Mouse (Mus musculus) G1E (cell line): Measurements from ENCODE around the gene Apbb2. TPM values are rescaled to one million over a fixed set of nuclear protein-coding genes. Genes with fewer than 3 reads are reported as not detected.

Experiments used
- ATAC-seq: 2 replicates; pipeline ENCODE4 v1.8.0; 2016; ENCODE audit warnings: mild to moderate bottlenecking; ENCODE audit not compliant: insufficient number of reproducible peaks, poor library complexity, low FRiP score, severe bottlenecking; ENCODE audit errors: extremely low read depth
- DNase-seq: peaks from one replicate; pipeline ENCODE4 v3.0.0; 2012; ENCODE audit warnings: low spot score
- H3K27me3 ChIP-seq: 2 replicates; pipeline ENCODE4 v1.6.1; 2012; ENCODE audit warnings: mild to moderate bottlenecking, low read length, inconsistent platforms; ENCODE audit not compliant: insufficient read depth
- H3K36me3 ChIP-seq: replicated peaks from 2 replicates; pipeline ENCODE3; 2012; ENCODE audit warnings: mild to moderate bottlenecking, inconsistent platforms
- H3K4me1 ChIP-seq: 2 replicates; pipeline ENCODE4 v1.6.1; 2012; ENCODE audit warnings: low read depth, low read length, inconsistent platforms, mixed read lengths; ENCODE audit not compliant: insufficient read depth
- H3K4me3 ChIP-seq: 2 replicates; pipeline ENCODE4 v1.5.1; 2012; ENCODE audit warnings: low read depth, mild to moderate bottlenecking, inconsistent platforms, low read length, moderate library complexity, mixed read lengths
- H3K9me3 ChIP-seq: replicated peaks from 2 replicates; pipeline ENCODE4 v1.6.1; 2012; ENCODE audit warnings: inconsistent platforms
- CTCF ChIP-seq: IDR thresholded peaks from 2 replicates; pipeline ENCODE4 v1.5.1; 2012; ENCODE audit warnings: low read depth, low read length, inconsistent platforms, mixed read lengths
- GATA1 ChIP-seq: IDR thresholded peaks from 2 replicates; pipeline ENCODE4 v1.6.1; 2012; ENCODE audit warnings: borderline replicate concordance, low read length, inconsistent platforms, mixed read lengths
- GATA2 ChIP-seq: IDR thresholded peaks from 2 replicates; pipeline ENCODE4 v1.6.1; 2012; ENCODE audit warnings: low read depth, low read length, inconsistent platforms, borderline replicate concordance
- POLR2AphosphoS5 ChIP-seq: IDR thresholded peaks from 2 replicates; pipeline ENCODE4 v1.6.1; 2012; ENCODE audit warnings: low read depth, low read length, inconsistent platforms; ENCODE audit not compliant: insufficient replicate concordance
- TAL1 ChIP-seq: conservative IDR thresholded peaks from 2 replicates; pipeline ENCODE4 v1.6.1; 2012; ENCODE audit warnings: low read depth, low read length, inconsistent platforms, mixed read lengths
- polyA plus RNA-seq: library from polyadenylated mRNA; stranded (reverse); fragments of >175 nt; gene quantifications from 2 replicates; pipeline ENCODE4 v1.2.3, GENCODE M21; 2012
- total RNA-seq, 2 experiments: library from RNA; stranded (forward) in 1 of 2; stranded (reverse) in 1 of 2; fragments of 200-1000 nt in 1 of 2; fragments of >200 nt in 1 of 2; fragmentation: Nextera tagmentation in 1 of 2; gene quantifications; 2 replicates each; pipeline ENCODE4 v1.2.3; 2014 to 2017

Gene Apbb2
- total RNA-seq (2014; fragmentation: Nextera tagmentation) (not detected in 2 replicates), total RNA-seq (2017) (0.12 and 0.16 TPM in 2 replicates), polyA plus RNA-seq (not detected in 2 replicates)

GRCm38 (mm10) chr5:66618597-66618996 is at the start of gene Apbb2:
Gene Apbb2 (minus strand): TSS chr5:66618784.
- DNase-seq (no peak), ATAC-seq (no peak)
- Histone ChIP-seq H3K27me3 (no peaks in the 10 kb centered on the region), H3K4me3 (peak within 1 kb of the TSS; percentile 13; the same call in 1 of the 2 replicates), H3K4me1 (no peaks in the 10 kb centered on the region), H3K9me3 (peaks cover 71% of the 10 kb centered on the region), H3K36me3 (no peaks in the 10 kb centered on the region)
- TF ChIP-seq CTCF, result no peak
- TF ChIP-seq GATA1, result no peak
- no peak for TF ChIP-seq GATA2

GRCm38 (mm10) chr5:66654220-66654619 is 35.6 kb upstream of the Apbb2 start:
- no peaks in the 10 kb centered on the region for H3K4me1 ChIP-seq
- no peaks in the 10 kb centered on the region for H3K36me3 ChIP-seq
- TF ChIP-seq GATA2, result no peak
- no peak for ATAC-seq
- peaks cover 33% of the 10 kb centered on the region for H3K9me3 ChIP-seq
- DNase-seq, result no peak
- H3K4me3 ChIP-seq, result no peak overlapping the region
- H3K27me3 ChIP-seq, result no peaks in the 10 kb centered on the region

DNA sequence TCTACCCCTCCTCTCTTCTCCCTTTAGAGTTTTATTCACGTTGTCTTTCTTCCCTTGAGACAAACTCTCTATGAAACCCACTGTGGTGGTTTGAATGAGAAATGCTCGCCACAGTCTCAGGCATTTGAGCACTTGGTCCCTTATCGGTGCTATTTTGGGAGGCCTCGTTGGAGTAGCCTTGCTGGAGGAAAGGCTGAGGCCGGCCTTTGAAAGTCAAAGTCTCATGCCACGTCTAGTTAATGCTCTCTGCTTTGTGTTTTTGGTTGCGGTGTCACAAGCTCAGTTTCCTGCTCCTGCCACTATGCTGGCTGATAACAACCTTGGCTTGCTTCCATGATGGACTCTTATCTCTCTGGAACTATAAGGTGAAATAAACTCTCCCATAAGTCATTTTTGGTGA is 28.9 kb upstream of the Apbb2 start:
- TF ChIP-seq GATA2 (no peak), TAL1 (no peak), GATA1 (no peak), CTCF (no peak), POLR2AphosphoS5 (no peak)
- DNase-seq (no peak), ATAC-seq (no peak)
- no peaks in the 10 kb centered on the region for H3K4me1 ChIP-seq
- no peaks in the 10 kb centered on the region for H3K36me3 ChIP-seq
- no peaks in the 10 kb centered on the region for H3K27me3 ChIP-seq
- no peak overlapping the region for H3K4me3 ChIP-seq
- peaks cover 52% of the 10 kb centered on the region for H3K9me3 ChIP-seq

GRCm38 (mm10) chr5:66643260-66643659 is 24.7 kb upstream of the Apbb2 start:
- Histone ChIP-seq H3K4me3 (no peak overlapping the region), H3K27me3 (no peaks in the 10 kb centered on the region), H3K9me3 (peaks cover 55% of the 10 kb centered on the region), H3K4me1 (no peaks in the 10 kb centered on the region), H3K36me3 (no peaks in the 10 kb centered on the region)
- DNase-seq (no peak), ATAC-seq (no peak)
- no peak for TF ChIP-seq GATA1
- TF ChIP-seq CTCF, result no peak
- no peak for TF ChIP-seq POLR2AphosphoS5
- no peak for TF ChIP-seq GATA2

GRCm38 (mm10) chr5:66642156-66642555 is 23.6 kb upstream of the Apbb2 start:
- H3K36me3 ChIP-seq, result no peaks in the 10 kb centered on the region
- DNase-seq (no peak), ATAC-seq (no peak)

GRCm38 (mm10) chr5:66635459-66636079 is 17.0 kb upstream of the Apbb2 start:
- H3K4me1 ChIP-seq, result no peaks in the 10 kb centered on the region

More at GRCm38 (mm10) chr5:66642156-66642555, 23.6 kb upstream of the Apbb2 start:
- H3K27me3 ChIP-seq, result no peaks in the 10 kb centered on the region
- TF ChIP-seq GATA1, result no peak
- TF ChIP-seq TAL1, result no peak
- TF ChIP-seq GATA2, result no peak
- no peak for TF ChIP-seq CTCF
- TF ChIP-seq POLR2AphosphoS5, result no peak
- no peaks in the 10 kb centered on the region for H3K4me1 ChIP-seq
- peaks cover 55% of the 10 kb centered on the region for H3K9me3 ChIP-seq
- no peak overlapping the region for H3K4me3 ChIP-seq

DNA sequence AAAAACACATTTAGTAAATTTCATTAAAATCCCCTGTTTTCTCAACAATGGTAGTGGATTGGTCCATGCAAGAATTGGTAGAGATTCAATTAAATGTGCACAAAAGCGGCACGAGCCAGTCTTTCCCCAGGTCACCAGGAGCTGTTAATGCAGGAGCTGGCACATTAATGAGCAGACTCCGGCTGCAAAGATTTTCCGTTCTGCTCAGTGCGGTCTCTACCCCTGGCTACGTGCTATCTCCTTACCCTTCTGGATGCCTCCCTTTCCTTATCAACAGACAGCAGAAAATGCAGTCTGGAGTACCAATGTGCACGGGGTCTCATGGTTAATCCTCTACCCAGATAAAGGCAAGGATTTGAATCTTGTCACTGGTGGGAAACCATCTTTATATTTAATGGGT is 9.2 kb upstream of the Apbb2 start:
- Histone ChIP-seq H3K36me3 (no peaks in the 10 kb centered on the region), H3K4me1 (no peaks in the 10 kb centered on the region), H3K27me3 (no peaks in the 10 kb centered on the region), H3K4me3 (no peak overlapping the region), H3K9me3 (peaks cover 51% of the 10 kb centered on the region)
- DNase-seq, result no peak
- no peak for TF ChIP-seq POLR2AphosphoS5
- no peak for TF ChIP-seq GATA1
- TF ChIP-seq TAL1, result no peak
- TF ChIP-seq GATA2, result no peak
- TF ChIP-seq CTCF, result no peak
- no peak for ATAC-seq

More at GRCm38 (mm10) chr5:66635459-66636079, 17.0 kb upstream of the Apbb2 start:
- no peak for ATAC-seq
- no peak for DNase-seq
- no peaks in the 10 kb centered on the region for H3K36me3 ChIP-seq
- no peak overlapping the region for H3K4me3 ChIP-seq
- no peak for TF ChIP-seq CTCF
- peaks cover 39% of the 10 kb centered on the region for H3K9me3 ChIP-seq
- H3K27me3 ChIP-seq, result no peaks in the 10 kb centered on the region
